Mouse (Mus musculus): ENCODE results near the gene Olfr974. TPM values are rescaled to one million over a fixed set of nuclear protein-coding genes. Genes with fewer than 3 reads are reported as not detected.

Olfr974 gene
- 0.09 TPM for polyA plus RNA-seq (2017; shearing (Covaris generic))

DNA sequence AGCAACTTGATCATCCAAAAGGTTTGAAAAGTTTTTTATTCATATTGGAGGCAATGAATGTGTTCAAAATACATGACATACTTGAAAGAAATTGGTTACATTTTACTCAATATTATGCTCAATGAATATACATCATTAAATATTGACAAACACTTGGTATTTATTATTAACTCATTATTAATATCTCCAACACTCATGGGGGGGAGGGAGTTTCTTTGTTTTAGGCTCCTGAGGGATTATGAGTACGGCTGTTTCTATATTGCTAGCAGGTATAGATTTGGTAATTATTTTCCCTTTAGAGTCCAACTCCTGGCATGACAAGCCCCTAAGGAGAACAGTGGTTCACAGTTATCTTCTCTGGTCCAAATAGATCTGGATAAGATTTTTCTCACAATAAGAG is at the start of gene Olfr974:
Olfr974 (plus strand) TSS at position 301 of the 400 bp plus-strand sequence.

DNA sequence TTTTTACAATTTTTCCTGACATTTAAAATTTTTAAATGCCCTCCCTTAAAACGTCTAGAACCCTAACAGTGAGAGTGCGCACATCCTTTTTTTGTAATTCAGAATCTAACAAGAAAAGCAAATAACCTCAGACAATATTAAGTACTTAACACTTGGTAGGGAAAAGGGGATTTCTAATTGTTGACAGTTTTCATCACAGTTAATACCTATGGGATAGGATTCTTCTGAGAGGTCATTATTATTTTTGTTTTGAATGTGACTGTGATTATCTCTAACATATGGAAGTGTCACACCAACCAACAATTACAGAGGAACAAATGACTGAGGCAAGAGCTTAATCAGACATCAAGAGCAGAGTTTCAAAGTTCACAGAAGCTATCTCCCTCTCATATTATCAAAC is 30.3 kb upstream of the Olfr974 start, which contains the start of gene Olfr229:
Olfr229 (plus strand) TSS at position 301 of the 400 bp plus-strand sequence.

DNA sequence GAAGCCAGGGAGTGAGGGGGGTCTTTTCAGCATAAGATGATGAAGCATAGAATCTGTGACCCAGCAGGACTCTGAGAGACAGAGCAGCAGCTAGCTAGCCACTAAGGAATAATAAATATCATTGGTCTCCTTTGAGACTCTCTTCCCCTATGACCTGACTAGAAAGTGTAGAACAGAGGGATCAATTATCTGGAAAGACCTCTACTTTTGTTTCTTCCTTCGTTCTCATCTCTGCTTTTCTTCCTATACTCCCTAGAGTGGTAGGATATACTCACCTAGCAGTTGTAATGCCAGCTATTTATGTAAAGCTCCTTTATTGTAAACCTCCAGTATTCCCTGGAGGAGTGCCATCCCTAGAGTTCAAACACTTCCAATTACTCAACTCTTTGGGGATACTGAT is 14.6 kb downstream of the Olfr974 start, which contains the start of gene Olfr975:
Olfr975 (minus strand) TSS at position 101 of the 400 bp plus-strand sequence.

DNA sequence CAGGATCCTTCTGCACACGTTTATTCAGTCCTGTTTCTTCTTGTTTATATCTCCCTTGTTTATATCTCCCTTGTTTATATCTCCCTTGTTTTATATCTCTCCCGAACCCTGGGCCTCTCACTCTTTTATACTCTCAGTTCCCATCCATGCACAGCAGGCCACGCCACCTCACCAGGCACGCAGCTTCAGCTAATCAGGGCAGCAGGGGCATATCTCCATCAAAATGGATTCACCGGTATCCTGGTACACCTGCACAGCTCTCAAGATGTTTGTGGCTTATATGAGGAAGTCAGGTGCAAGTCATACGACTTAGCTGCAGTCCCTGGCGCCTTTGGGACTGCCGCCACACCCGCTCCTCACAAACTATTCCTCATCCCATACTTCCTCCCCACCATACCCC is 23.7 kb downstream of the Olfr974 start, which contains the start of gene Olfr976:
Olfr976 (minus strand) TSS at position 101 of the 400 bp plus-strand sequence.

DNA sequence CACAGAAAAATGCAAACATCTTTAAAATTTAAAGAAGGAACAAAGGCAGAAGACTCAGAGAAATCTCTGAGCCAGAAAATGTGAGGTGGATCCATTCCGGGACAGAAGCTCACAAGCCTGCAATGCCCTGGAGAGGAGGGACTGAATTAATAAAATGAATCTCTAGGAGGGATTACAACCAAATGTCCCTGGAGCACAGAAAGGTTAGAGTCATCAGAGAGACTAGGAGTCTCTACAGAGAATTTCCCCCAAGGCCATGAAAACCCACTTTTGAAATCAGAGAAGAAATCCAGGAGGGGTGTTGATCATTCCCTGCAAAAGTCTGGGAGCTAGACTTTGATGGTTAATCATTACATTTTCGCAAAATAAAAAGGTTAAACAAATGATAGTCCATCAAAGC is 54.5 kb downstream of the Olfr974 start, which contains the start of gene Olfr978:
Olfr978 (plus strand) TSS at position 301 of the 400 bp plus-strand sequence.

Other genes with a start within 250 kb of the Olfr974 start
- not detected for gene Olfr149, start 230.4 kb upstream of the Olfr974 start, polyA plus RNA-seq (2017; shearing (Covaris generic))
- not detected for gene Olfr965, start 226.1 kb upstream of the Olfr974 start, polyA plus RNA-seq (2017; shearing (Covaris generic))
- gene Olfr150, start 206.5 kb upstream of the Olfr974 start, polyA plus RNA-seq (2017; shearing (Covaris generic)) = not detected
- not detected for gene Olfr967, start 191.3 kb upstream of the Olfr974 start, polyA plus RNA-seq (2017; shearing (Covaris generic))
- gene Olfr968, start 154.2 kb upstream of the Olfr974 start, polyA plus RNA-seq (2017; shearing (Covaris generic)) = not detected
- not detected for gene Olfr969, start 146.6 kb upstream of the Olfr974 start, polyA plus RNA-seq (2017; shearing (Covaris generic))
- not detected for gene Olfr970, start 128.6 kb upstream of the Olfr974 start, polyA plus RNA-seq (2017; shearing (Covaris generic))
- not detected for gene Olfr971, start 100.6 kb upstream of the Olfr974 start, polyA plus RNA-seq (2017; shearing (Covaris generic))
- not detected for gene Olfr972, start 71.1 kb upstream of the Olfr974 start, polyA plus RNA-seq (2017; shearing (Covaris generic))
- not detected for gene Olfr229, start 30.2 kb upstream of the Olfr974 start, polyA plus RNA-seq (2017; shearing (Covaris generic))
- not detected for gene Olfr975, start 14.5 kb downstream of the Olfr974 start, polyA plus RNA-seq (2017; shearing (Covaris generic))
- not detected for gene Olfr976, start 23.6 kb downstream of the Olfr974 start, polyA plus RNA-seq (2017; shearing (Covaris generic))
- not detected for gene Olfr978, start 54.6 kb downstream of the Olfr974 start, polyA plus RNA-seq (2017; shearing (Covaris generic))
- gene Olfr979, start 66.0 kb downstream of the Olfr974 start, polyA plus RNA-seq (2017; shearing (Covaris generic)) = not detected
- gene Olfr980, start 72.1 kb downstream of the Olfr974 start, polyA plus RNA-seq (2017; shearing (Covaris generic)) = not detected
- not detected for gene Olfr981, start 84.0 kb downstream of the Olfr974 start, polyA plus RNA-seq (2017; shearing (Covaris generic))
- 0.05 TPM for gene Olfr982, start 136.3 kb downstream of the Olfr974 start, polyA plus RNA-seq (2017; shearing (Covaris generic))
- not detected for gene Olfr983, start 156.1 kb downstream of the Olfr974 start, polyA plus RNA-seq (2017; shearing (Covaris generic))
- not detected for gene Olfr984, start 176.7 kb downstream of the Olfr974 start, polyA plus RNA-seq (2017; shearing (Covaris generic))
- gene Olfr985, start 192.7 kb downstream of the Olfr974 start, polyA plus RNA-seq (2017; shearing (Covaris generic)) = not detected
- gene Tmem225, start 210.6 kb downstream of the Olfr974 start, polyA plus RNA-seq (2017; shearing (Covaris generic)) = not detected
- gene Olfr986, start 243.4 kb downstream of the Olfr974 start, polyA plus RNA-seq (2017; shearing (Covaris generic)) = not detected